Mouse (Mus musculus): Measurements from ENCODE around the gene Prmt8.

DNA sequence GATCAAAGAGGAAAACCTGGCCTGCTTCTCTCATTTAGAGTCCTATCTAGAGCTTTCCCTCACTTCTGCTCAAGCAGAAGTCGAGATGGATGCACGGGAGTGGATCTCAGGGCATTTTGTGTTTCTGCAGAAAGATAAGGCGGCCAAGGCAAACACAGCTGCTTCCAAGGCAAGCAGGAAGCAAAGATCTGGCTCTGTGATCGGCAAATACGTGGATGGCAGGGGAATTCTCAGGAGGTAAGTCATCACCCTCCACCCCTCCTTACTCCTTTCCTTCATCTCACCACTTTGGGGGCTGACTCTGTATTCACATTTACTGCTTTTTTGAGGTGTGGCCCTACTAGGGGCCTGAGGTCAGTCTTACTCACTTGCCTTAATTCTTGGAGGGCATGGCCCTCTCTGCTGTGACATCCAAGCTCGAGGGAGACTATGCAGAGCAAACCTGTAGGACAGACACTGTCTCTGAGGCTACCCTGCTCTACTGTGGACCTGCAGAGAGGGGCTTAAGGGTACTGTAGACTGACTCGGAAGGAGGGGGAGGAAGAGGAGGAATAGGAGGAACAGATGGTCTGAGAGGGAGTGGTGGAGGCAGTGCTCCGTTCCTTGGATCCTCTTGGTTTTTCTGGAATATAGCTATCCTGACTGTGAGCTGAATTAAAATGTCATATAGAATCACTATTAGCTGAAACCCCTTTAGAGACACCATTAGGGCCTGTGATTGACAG is 128.0 kb downstream of the Prmt8 start:
- TF ChIP-seq CTCF (IDR thresholded peaks at IDR 0.05; ENCODE audit: insufficient read depth, low read length) (no peak), POLR2A (IDR thresholded peaks at IDR 0.05; ENCODE audit: borderline replicate concordance, extremely low read depth, low read depth, low read length) (no peak)

Data from lung, adult 2 months (tissue).